Mouse (Mus musculus): ENCODE measurements around the gene Ppp3cb. TPM values are rescaled to one million over a fixed set of nuclear protein-coding genes. Genes with fewer than 3 reads are reported as not detected.
A peak's percentile ranks its signal among the peaks of the same experiment; 100 is the strongest.

Gene Ppp3cb
- polyA plus RNA-seq, 1 experiment from 2014 or later = 69.4 TPM

DNA sequence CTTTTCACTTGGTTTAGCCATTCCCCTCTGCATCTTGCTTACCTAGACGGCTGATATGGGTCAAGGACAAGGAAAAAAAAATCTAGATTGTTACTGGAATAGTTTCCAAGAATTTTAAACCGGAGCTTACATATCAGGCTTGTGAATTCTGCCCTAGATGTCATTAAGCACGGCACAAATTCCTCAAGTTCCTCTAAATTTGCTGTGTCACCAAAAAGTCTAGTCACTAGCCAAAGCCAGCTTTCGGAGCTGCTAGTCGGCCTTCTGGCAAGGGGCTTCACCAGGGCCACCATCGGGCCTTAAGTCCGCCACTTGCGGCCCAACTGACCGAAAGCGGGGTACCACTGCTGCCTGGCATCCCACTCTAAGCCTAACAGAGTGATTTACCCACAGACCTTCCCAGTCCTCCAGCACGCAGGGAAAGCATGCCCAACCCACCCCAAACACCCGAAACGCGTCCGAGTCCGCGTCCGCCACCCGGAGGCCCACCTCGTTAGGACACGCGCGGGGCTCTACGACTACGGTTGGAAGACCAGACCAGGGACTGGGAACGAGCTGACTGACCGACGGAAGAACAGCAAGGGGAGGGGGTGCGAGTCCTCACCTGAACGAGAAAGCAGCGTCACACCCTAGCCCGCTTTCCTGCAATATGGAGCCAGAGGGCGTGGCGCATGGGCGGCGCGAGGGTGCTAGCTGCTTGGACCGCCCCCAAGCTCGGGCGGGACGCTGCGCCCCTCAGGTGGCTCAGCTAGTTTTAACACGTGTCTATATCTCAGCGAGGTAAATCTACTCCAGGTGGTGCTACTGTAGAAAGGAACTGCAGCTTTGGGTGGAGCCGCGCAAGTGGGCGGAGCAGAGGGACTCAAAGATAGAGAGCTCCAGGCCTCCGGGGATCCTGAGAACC lies 66.8 kb downstream of the Ppp3cb start, which contains the start of gene Anxa7:
Gene Anxa7, minus strand, starts transcription at position 843 of the 904 bp plus-strand sequence.
- peak within 1 kb of the TSS; percentile 66 for H3K9ac ChIP-seq
- peaks cover 10% of the 10 kb centered on the region for H3K27me3 ChIP-seq
- peak; percentile 75 for ATAC-seq (ENCODE audit: low FRiP score)
- 0 out of 2 replicates have a peak within 1 kb of the TSS, but pooled peaks have one; percentile 23 for H3K27ac ChIP-seq
- 2% methylated on average over 48 of the region's 48 CpGs for WGBS
- H3K36me3 ChIP-seq = peaks cover 9% of the 10 kb centered on the region; the same call in 1 of the 2 replicates
- H3K4me3 ChIP-seq = peak within 1 kb of the TSS; percentile 63
- H3K4me2 ChIP-seq (replicated peaks) = peak within 1 kb of the TSS; percentile 67
- H3K4me1 ChIP-seq = peaks cover 5% of the 10 kb centered on the region
- H3K9me3 ChIP-seq (replicated peaks) = no peaks in the 10 kb centered on the region

DNA sequence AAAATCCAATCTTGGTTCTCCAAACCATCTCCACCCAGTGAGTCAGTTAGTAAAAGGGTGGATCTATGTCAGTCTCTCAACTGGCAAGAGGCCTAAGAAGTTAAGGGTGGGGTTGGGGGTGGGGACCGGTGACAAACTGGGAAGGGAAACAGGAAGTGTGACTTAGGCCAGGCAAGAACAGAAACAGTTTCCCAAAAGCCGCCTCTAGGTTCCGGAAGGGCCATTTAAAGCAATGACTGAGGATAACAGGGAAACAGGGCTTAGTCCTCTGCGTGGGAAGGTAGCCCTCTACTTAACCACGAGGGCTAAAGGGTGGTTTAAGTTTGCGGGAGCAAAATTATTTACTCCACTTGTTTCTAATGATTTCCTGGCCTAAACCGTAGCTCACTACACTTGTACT lies 67.6 kb downstream of the Ppp3cb start:
- Histone ChIP-seq H3K27me3 (peaks cover 10% of the 10 kb centered on the region), H3K4me3 (peak overlapping the region; percentile 63), H3K36me3 (0 out of 2 replicates have a peak, but pooled peaks cover 2% of the 10 kb centered on the region), H3K9ac (no peak overlapping the region; the same call in 1 of the 2 replicates), H3K4me2 (replicated peaks) (peak overlapping the region; percentile 67), H3K9me3 (replicated peaks) (no peaks in the 10 kb centered on the region), H3K4me1 (peaks cover 5% of the 10 kb centered on the region), H3K27ac (0 out of 2 replicates have a peak overlapping the region, but pooled peaks have one; percentile 7)
- WGBS = 23% methylated on average over 7 of the region's 7 CpGs
- ATAC-seq (ENCODE audit: low FRiP score) = no peak

DNA sequence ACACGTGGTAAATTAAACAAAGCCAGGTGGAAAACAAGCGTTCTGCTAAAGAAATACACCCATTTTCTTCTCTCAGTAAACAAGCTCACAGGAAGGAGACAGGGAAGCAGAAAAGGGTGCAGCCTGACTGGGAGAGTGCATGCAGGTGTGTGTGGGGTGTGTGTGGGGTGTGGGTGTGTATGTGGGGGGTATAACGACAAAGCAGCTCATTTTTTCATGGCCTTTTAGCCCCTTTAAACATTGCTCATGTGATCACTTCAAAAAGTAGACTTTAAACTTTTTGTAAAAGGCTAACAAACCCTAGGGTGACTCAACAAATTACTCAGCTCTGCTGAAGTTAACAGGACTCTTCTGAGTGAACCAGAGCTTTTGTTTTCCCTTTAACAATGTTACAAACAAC lies 68.0 kb downstream of the Ppp3cb start:
- no peak for ATAC-seq (ENCODE audit: low FRiP score)
- H3K36me3 ChIP-seq = no peaks in the 10 kb centered on the region
- H3K27ac ChIP-seq = no peak overlapping the region
- peaks cover 10% of the 10 kb centered on the region for H3K27me3 ChIP-seq
- H3K4me2 ChIP-seq (replicated peaks) = peak overlapping the region; percentile 67; the same call in 1 of the 2 replicates
- no peak overlapping the region for H3K4me3 ChIP-seq
- whole genome bisulfite sequencing = 50% methylated on average over 3 of the region's 3 CpGs
- H3K9ac ChIP-seq = no peak overlapping the region
- H3K4me1 ChIP-seq = peaks cover 5% of the 10 kb centered on the region
- H3K9me3 ChIP-seq (replicated peaks) = no peaks in the 10 kb centered on the region

DNA sequence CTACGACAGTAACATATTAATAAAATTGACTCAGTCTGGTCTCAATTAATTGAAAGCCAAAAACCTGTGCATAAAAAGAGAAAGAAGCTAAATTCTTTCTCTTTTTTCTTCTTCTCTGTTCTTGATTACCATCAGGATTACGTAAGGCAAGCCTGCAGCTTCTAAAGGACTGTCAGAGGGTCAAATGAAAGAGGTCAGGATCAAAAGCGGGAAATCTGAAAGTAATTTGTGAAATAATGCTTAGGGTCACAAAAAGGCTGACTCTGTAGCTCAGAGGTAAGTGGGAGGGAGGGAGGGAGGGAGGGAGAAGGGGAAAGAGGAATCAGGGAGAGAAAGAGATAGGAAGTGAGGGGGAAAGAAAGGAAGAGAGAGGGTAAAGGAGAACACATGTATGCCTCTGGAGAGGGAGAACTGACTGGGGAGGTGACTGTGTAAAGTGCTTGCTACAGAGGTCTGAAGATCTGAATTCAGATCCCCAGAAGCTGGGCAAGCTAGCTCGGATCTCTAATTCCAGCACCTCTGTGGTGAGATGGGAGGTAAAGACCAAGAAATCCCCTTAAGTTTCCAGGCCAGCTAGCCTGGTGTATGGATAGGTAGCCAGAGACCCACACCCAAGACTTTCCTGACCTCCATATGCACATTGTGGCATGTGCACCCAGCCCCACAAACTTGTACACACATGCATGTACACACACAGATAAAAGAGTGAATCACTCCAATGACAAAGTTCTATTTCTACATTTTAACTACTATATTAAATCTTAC lies 68.9 kb downstream of the Ppp3cb start:
- H3K9me3 ChIP-seq (replicated peaks) = no peaks in the 10 kb centered on the region
- H3K4me2 ChIP-seq (replicated peaks) = no peak overlapping the region
- H3K36me3 ChIP-seq = no peaks in the 10 kb centered on the region
- no peak overlapping the region for H3K4me3 ChIP-seq
- no peak for ATAC-seq (ENCODE audit: low FRiP score)
- peaks cover 10% of the 10 kb centered on the region for H3K27me3 ChIP-seq
- WGBS = 31% methylated on average over 4 of the region's 4 CpGs
- H3K27ac ChIP-seq = no peak overlapping the region
- H3K4me1 ChIP-seq = peaks cover 5% of the 10 kb centered on the region
- H3K9ac ChIP-seq = no peak overlapping the region

DNA sequence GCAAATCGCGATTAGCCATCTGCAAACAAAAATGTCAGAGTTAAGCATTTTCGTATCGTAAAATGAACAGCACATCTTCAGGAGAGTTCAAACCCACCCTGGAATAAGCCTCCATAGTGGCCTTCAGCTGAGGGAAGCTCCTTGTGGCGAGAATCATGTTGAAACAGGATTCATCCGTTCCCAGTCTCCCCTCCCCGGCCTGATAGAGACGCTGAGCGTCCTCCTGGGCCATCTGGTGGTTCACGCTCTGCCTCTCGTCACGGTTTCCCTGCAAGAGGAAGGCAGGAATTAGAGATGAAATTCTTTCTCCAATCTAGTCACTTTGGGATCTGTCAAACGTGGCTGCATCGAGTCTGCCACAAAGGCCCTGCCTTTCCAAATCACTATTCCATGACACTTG lies 86.2 kb downstream of the Ppp3cb start:
- Histone ChIP-seq H3K36me3 (peaks cover 10% of the 10 kb centered on the region; the same call in 1 of the 2 replicates), H3K9me3 (replicated peaks) (no peaks in the 10 kb centered on the region), H3K9ac (no peak overlapping the region), H3K27me3 (no peaks in the 10 kb centered on the region), H3K27ac (no peak overlapping the region), H3K4me1 (no peaks in the 10 kb centered on the region), H3K4me3 (no peak overlapping the region), H3K4me2 (replicated peaks) (no peak overlapping the region)
- WGBS = 82% methylated on average over 14 of the region's 14 CpGs
- no peak for ATAC-seq (ENCODE audit: low FRiP score)

DNA sequence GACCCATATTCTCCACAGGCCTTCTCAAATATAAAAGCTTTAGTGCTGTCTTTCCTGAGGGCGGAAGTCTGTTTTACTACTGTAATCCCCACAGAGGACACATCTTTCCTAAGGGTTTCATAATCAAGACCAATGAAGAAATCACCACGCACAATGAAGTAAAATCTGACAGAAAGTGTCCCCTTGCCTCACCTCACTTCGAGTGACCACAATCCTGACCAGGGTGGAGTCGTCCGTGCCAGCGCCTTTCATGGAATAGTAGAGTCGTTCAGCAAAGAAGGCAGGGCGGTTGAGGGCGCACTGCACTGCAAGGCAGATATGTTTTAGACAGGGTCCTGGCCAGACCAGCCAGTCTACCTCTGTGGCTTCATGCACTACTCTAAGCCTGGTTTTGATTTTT lies 88.0 kb downstream of the Ppp3cb start:
- no peaks in the 10 kb centered on the region for H3K27me3 ChIP-seq
- H3K4me2 ChIP-seq (replicated peaks) = no peak overlapping the region
- H3K4me3 ChIP-seq = no peak overlapping the region
- 94% methylated on average over 9 of the region's 9 CpGs for WGBS
- no peaks in the 10 kb centered on the region for H3K4me1 ChIP-seq
- H3K9me3 ChIP-seq (replicated peaks) = no peaks in the 10 kb centered on the region
- ATAC-seq (ENCODE audit: low FRiP score) = no peak
- 0 out of 2 replicates have a peak, but pooled peaks cover 4% of the 10 kb centered on the region for H3K36me3 ChIP-seq
- no peak overlapping the region for H3K9ac ChIP-seq
- no peak overlapping the region for H3K27ac ChIP-seq

DNA sequence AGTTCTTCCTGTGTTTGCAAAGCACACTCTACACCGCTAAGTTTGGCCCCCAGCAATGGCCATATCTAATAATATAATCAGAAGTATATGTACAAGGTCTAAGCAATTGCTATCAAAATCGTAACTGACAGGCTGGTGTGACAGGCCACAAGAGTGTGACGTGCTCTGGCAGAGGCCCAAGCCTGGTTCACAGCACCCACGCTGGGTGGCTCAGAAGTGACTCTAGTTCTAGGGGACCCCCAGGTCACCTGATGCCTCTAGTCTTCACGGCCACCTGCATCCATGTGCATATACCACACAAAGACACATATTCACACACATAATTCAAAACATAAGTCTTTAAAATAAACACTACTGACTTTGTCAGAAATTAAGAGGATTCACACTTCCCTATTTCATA lies 93.4 kb downstream of the Ppp3cb start:
- Histone ChIP-seq H3K36me3 (no peaks in the 10 kb centered on the region), H3K27me3 (no peaks in the 10 kb centered on the region), H3K4me3 (no peak overlapping the region), H3K4me2 (replicated peaks) (no peak overlapping the region), H3K9ac (no peak overlapping the region), H3K9me3 (replicated peaks) (no peaks in the 10 kb centered on the region), H3K4me1 (peaks cover 5% of the 10 kb centered on the region; the same call in 1 of the 2 replicates), H3K27ac (no peak overlapping the region)
- ATAC-seq (ENCODE audit: low FRiP score) = no peak
- 91% methylated on average over 5 of the region's 5 CpGs for whole genome bisulfite sequencing

DNA sequence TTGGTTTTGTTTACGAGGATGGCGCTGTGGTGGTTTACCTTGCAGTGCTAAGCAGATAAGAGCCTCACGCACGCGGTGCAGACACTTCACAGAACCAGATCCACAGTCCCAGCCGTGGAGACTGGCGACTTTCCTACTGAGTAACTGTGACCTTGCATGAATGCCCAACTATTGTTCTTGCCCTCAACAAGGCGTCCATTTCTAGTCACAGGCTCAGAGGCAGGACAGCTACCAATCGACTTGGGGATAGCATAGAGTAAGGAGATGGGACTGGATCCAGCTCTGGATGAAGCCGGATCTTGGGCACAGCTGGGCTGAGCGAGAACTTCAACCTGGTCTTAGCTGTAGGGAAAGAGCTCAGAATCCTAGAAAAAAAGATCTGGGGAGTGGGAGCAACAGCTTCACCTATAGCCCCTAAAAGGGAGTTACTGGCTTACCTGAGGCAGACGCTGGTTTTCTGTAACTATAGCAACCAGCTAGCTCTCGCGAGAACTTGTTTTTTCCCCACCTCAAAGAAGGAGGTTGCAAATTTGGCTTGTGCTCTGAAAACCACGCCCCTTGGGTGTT lies 94.5 kb downstream of the Ppp3cb start, which contains the start of gene Cfap70:
Gene Cfap70, minus strand, starts transcription at position 462 of the 567 bp plus-strand sequence.
- peak within 1 kb of the TSS; percentile 34 for H3K4me3 ChIP-seq
- 0 out of 2 replicates have a peak, but pooled peaks have one; percentile 32 for ATAC-seq (ENCODE audit: low FRiP score)
- peak within 1 kb of the TSS; percentile 37; the same call in 1 of the 2 replicates for H3K9ac ChIP-seq
- H3K36me3 ChIP-seq = no peaks in the 10 kb centered on the region
- WGBS = 3% methylated on average over 15 of the region's 15 CpGs
- H3K27me3 ChIP-seq = no peaks in the 10 kb centered on the region
- peaks cover 5% of the 10 kb centered on the region; the same call in 1 of the 2 replicates for H3K4me1 ChIP-seq
- peak within 1 kb of the TSS; percentile 58 for H3K4me2 ChIP-seq (replicated peaks)
- no peak within 1 kb of the TSS for H3K27ac ChIP-seq
- H3K9me3 ChIP-seq (replicated peaks) = no peaks in the 10 kb centered on the region

DNA sequence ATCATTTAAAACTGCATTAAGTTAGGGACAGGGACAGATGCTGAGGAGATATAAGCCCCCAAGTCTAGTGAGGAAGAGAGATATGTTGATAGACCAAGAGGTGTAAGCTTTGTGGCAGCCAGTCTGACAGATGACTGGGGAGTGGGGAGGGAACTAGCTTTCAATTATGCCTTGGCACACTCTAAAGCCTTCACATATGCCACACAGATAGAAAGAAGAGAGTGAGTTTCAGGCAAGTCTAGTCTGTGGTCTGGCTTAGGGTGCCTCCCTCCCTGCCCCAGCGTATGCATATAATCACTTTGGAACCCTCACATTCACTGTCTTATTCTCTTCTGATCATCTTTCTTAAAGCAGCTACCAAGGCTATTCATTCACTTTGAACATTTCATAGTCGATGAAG lies 95.1 kb downstream of the Ppp3cb start:
- peak overlapping the region; percentile 37; the same call in 1 of the 2 replicates for H3K9ac ChIP-seq
- H3K27me3 ChIP-seq = no peaks in the 10 kb centered on the region
- no peak overlapping the region for H3K27ac ChIP-seq
- no peak for ATAC-seq (ENCODE audit: low FRiP score)
- no peaks in the 10 kb centered on the region for H3K9me3 ChIP-seq (replicated peaks)
- no peaks in the 10 kb centered on the region for H3K36me3 ChIP-seq
- peak overlapping the region; percentile 58 for H3K4me2 ChIP-seq (replicated peaks)
- H3K4me3 ChIP-seq = peak overlapping the region; percentile 34
- H3K4me1 ChIP-seq = peaks cover 5% of the 10 kb centered on the region; the same call in 1 of the 2 replicates
- WGBS = 24% methylated on average over 2 of the region's 2 CpGs
